Mouse (Mus musculus): ENCODE results near the gene Olfr1080.
"Not testable (repeated sequence)": the region's sequence is repeated elsewhere in the genome, so short reads cannot be mapped to it uniquely, and the experiment has no call there.

- TF ChIP-seq CTCF, EP300 (IDR thresholded peaks at IDR 0.05; ENCODE audit: low read depth): not testable (repeated sequence)
These were observed 40.8 kb upstream of the Olfr1080 start, which contains the start of gene Olfr1082 for GRCm38 (mm10) chr2:86598866-86599265.

Measured in heart, postnatal 0 days (tissue).